Mouse (Mus musculus) small intestine, adult 2 months (tissue): ENCODE measurements around the gene Smarcc1. TPM values are rescaled to one million over a fixed set of nuclear protein-coding genes. Genes with fewer than 3 reads are reported as not detected.

Source experiments
- H3K27ac ChIP-seq: fragments of 200-500 bp; 2 replicates; pipeline ENCODE4 v1.5.1; 2012; ENCODE audit warnings: low read depth, low read length, control low read depth, inconsistent platforms; ENCODE audit not compliant: insufficient read depth
- H3K27me3 ChIP-seq: fragments of 200-500 bp; 2 replicates; pipeline ENCODE4 v1.6.1; 2012; ENCODE audit warnings: mild to moderate bottlenecking, moderate library complexity, low read length, inconsistent platforms; ENCODE audit not compliant: control insufficient read depth, insufficient read depth
- H3K36me3 ChIP-seq: fragments of 200-500 bp; 2 replicates; pipeline ENCODE4 v1.6.1; 2012; ENCODE audit warnings: mild to moderate bottlenecking, low read length, control low read depth, inconsistent platforms; ENCODE audit not compliant: control insufficient read depth, insufficient read depth
- H3K4me1 ChIP-seq: fragments of 200-500 bp; 2 replicates; pipeline ENCODE4 v1.6.1; 2012; ENCODE audit warnings: low read length, inconsistent platforms, mixed read lengths; ENCODE audit not compliant: control insufficient read depth, insufficient read depth, insufficient read length
- H3K4me3 ChIP-seq: fragments of 200-500 bp; 2 replicates; pipeline ENCODE4 v1.5.1; 2012; ENCODE audit warnings: low read depth, mild to moderate bottlenecking, control low read depth, inconsistent platforms, low read length, moderate library complexity
- CTCF ChIP-seq: fragments of 200-500 bp; IDR thresholded peaks from 2 replicates; pipeline ENCODE4 v1.5.1; 2012; ENCODE audit warnings: low read depth, mild to moderate bottlenecking, control low read depth, inconsistent platforms, low read length, moderate library complexity, mixed read lengths; ENCODE audit not compliant: insufficient replicate concordance, insufficient read length; ENCODE audit errors: extremely low read depth
- POLR2A ChIP-seq: fragments of 200-500 bp; IDR thresholded peaks from 2 replicates; pipeline ENCODE4 v1.6.1; 2012; ENCODE audit warnings: low read depth, mild to moderate bottlenecking, control low read depth, inconsistent platforms, low read length, moderate library complexity
- WGBS: fragments of 180-500 bp; shearing (Covaris S2); methylation state at CpG from one replicate; pipeline ENCODE4 v1.1.7; 2018; 5-methylcytosine and 5-hydroxymethylcytosine counted together
- polyA plus RNA-seq: library from polyadenylated mRNA; depleted of rRNA; stranded (reverse); fragments of >200 nt; gene quantifications from 2 replicates; pipeline ENCODE4 v1.2.3, GENCODE M21; 2012

Gene Smarcc1
- polyA plus RNA-seq, 1 experiment: 11.3 TPM

GRCm38 (mm10) chr9:110243221-110243833, 125.8 kb downstream of the Smarcc1 start, which contains the start of gene Cspg5:
Gene Cspg5, plus strand, starts transcription at chr9:110243783.
- H3K27me3 ChIP-seq: peaks cover 13% of the 10 kb centered on the region; the same call in 1 of the 2 replicates
- H3K4me3 ChIP-seq: peak within 1 kb of the TSS; percentile 83; the same call in 1 of the 2 replicates
- H3K36me3 ChIP-seq: peaks cover 3% of the 10 kb centered on the region; the same call in 1 of the 2 replicates
- H3K4me1 ChIP-seq: peaks cover 7% of the 10 kb centered on the region
- TF ChIP-seq CTCF (no peak), POLR2A (no peak)
- no peak within 1 kb of the TSS for H3K27ac ChIP-seq
- WGBS: 83% methylated on average over 7 of the region's 7 CpGs

- Histone ChIP-seq H3K4me1 (peaks cover 7% of the 10 kb centered on the region), H3K27me3 (peaks cover 13% of the 10 kb centered on the region; the same call in 1 of the 2 replicates), H3K4me3 (peak overlapping the region; percentile 83), H3K36me3 (no peaks in the 10 kb centered on the region), H3K27ac (no peak overlapping the region)
- no peak for TF ChIP-seq CTCF
- TF ChIP-seq POLR2A: no peak
- 16% methylated on average over 7 of the region's 7 CpGs for WGBS
Measured at GRCm38 (mm10) chr9:110244567-110244888, 127.0 kb downstream of the Smarcc1 start.

GRCm38 (mm10) chr9:110244889-110245589, 127.5 kb downstream of the Smarcc1 start:
- WGBS: 1% methylated on average over 90 of the region's 93 CpGs
- H3K27ac ChIP-seq: no peak overlapping the region
- H3K36me3 ChIP-seq: no peaks in the 10 kb centered on the region
- H3K4me1 ChIP-seq: peaks cover 7% of the 10 kb centered on the region
- peak overlapping the region; percentile 83 for H3K4me3 ChIP-seq
- peaks cover 13% of the 10 kb centered on the region; the same call in 1 of the 2 replicates for H3K27me3 ChIP-seq
- TF ChIP-seq CTCF (no peak), POLR2A (no peak)

GRCm38 (mm10) chr9:110245590-110246320, 128.2 kb downstream of the Smarcc1 start:
- H3K4me3 ChIP-seq: peak overlapping the region; percentile 83
- H3K27me3 ChIP-seq: peaks cover 13% of the 10 kb centered on the region; the same call in 1 of the 2 replicates
- H3K36me3 ChIP-seq: no peaks in the 10 kb centered on the region
- TF ChIP-seq POLR2A: no peak
- TF ChIP-seq CTCF: no peak
- H3K27ac ChIP-seq: no peak overlapping the region
- H3K4me1 ChIP-seq: peaks cover 7% of the 10 kb centered on the region
- WGBS: 2% methylated on average over 40 of the region's 40 CpGs

- TF ChIP-seq POLR2A (no peak), CTCF (no peak)
- WGBS: 30% methylated on average over 13 of the region's 13 CpGs
- Histone ChIP-seq H3K27ac (no peak overlapping the region), H3K27me3 (peaks cover 13% of the 10 kb centered on the region; the same call in 1 of the 2 replicates), H3K4me3 (peak overlapping the region; percentile 83), H3K4me1 (peaks cover 7% of the 10 kb centered on the region), H3K36me3 (no peaks in the 10 kb centered on the region)
Measured at GRCm38 (mm10) chr9:110246321-110246640, 128.8 kb downstream of the Smarcc1 start.

GRCm38 (mm10) chr9:110247049-110247448, 129.5 kb downstream of the Smarcc1 start:
- TF ChIP-seq POLR2A (no peak), CTCF (no peak)
- 88% methylated on average over 10 of the region's 10 CpGs for WGBS
- H3K27ac ChIP-seq: no peak overlapping the region
- no peaks in the 10 kb centered on the region for H3K36me3 ChIP-seq
- peaks cover 13% of the 10 kb centered on the region; the same call in 1 of the 2 replicates for H3K27me3 ChIP-seq
- H3K4me1 ChIP-seq: peaks cover 7% of the 10 kb centered on the region
- no peak overlapping the region for H3K4me3 ChIP-seq

- 67% methylated on average over 2 of the region's 2 CpGs for WGBS
- no peak overlapping the region for H3K4me3 ChIP-seq
- H3K4me1 ChIP-seq: peaks cover 7% of the 10 kb centered on the region
- H3K36me3 ChIP-seq: no peaks in the 10 kb centered on the region
- TF ChIP-seq CTCF: no peak
- TF ChIP-seq POLR2A: no peak
- peaks cover 13% of the 10 kb centered on the region; the same call in 1 of the 2 replicates for H3K27me3 ChIP-seq
- H3K27ac ChIP-seq: no peak overlapping the region
Measured at GRCm38 (mm10) chr9:110248861-110249260, 131.4 kb downstream of the Smarcc1 start.
